Mouse (Mus musculus) monocyte, adult 5-6 weeks (primary cell): ENCODE data around the gene Oit1. TPM values are rescaled to one million over a fixed set of nuclear protein-coding genes. Genes with fewer than 3 reads are reported as not detected.

Experiments
- ATAC-seq: fragments of 153-309, 156-312 bp; replicated peaks from 2 replicates; pipeline ENCODE4 v1.8.0; 2017; ENCODE audit warnings: mild to moderate bottlenecking; ENCODE audit not compliant: low TSS enrichment, insufficient number of reproducible peaks, severe bottlenecking, poor library complexity, low FRiP score
- total RNA-seq: library from RNA; stranded (forward); fragments of 200-1000, 200-491, 200-594 nt; gene quantifications from 3 replicates; pipeline ENCODE4 v1.2.3, GENCODE M21; 2017

The Oit1 gene
- total RNA-seq, 1 experiment from 2014 or later, result not detected

DNA sequence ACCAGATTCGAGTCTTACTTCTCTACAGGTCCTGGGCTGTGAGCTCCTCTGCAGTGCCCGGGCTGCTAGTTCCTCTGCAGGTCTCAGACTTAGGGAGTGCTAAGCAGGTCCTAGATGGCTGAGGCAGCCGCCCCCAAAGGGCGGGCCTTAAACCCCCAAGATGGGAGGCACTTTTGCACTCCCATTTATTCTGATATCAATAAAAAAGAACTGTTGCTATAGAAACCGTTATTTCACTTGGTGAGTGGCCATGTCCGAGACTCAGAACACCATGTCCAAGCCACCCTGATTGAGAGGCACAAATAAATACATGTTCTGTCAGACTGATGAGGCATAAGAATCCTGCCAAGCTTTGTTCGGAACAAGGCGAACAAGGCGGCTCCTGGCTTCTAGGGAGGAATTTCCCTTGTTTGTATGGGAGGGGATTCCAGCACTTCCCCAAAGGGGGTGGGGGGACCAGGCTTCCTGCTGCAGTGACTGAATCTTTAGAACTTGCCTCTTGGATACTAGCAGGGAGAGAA lies 68.9 kb downstream of the Oit1 start:
- no peak for ATAC-seq

DNA sequence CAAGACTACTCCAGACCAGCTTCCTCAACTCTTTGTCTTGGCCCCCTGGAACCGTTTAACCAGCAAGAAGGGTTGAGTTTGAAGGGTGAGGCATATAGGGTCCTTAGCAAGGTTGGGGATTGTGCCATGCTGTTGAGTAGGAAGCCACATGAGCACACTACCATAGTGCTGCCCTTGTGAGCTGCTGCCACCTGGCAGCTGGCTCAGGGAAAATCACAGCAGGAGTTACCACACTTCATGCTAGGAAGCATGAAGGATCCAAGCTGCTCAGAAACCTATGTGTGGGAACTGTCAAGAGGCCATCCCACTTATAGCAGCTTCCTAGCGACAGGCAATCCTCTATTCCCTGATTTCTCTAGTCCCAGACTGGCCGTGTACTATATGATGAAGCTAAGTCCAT lies 69.9 kb downstream of the Oit1 start:
- ATAC-seq, result no peak

DNA sequence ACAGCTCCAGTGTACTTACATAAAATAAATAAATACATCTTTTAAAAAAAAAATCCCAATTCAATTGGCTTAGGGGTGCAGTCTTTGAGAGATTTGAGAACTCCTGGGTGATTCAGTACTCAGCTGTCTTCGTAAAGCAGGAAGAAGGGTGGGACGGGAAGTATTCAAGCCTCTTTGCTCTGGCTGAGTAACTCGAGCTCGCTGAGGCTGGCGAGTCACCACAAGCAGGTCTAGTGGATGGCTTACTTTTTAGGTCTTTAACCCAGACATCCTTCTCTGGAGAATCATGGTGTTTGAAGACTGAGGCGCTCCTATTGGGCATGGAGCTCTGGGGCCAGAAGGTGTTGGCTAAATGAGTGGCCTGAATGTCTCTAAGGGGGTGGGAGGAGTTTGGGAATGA lies 71.7 kb downstream of the Oit1 start:
- ATAC-seq, result no peak

DNA sequence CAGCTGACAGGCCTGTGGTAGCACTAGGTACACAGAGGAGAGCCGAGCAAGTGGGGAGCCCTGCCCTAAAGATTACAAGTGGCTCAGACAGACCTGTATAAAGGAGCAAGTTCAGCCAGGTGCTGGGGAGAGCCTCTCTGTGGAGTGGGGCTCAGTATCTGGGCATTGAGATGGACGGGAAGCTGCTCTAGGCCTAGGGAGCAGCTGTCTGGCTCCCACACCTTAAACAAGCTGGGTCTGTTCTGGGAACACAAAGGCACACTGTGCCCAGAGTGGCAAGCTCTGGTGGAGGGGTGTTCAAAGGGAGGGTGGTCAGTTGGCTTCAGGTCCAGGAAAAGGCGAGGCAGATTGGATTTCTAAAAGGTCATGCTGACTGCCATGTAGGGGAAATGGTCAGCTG lies 73.5 kb downstream of the Oit1 start:
- ATAC-seq, result no peak

DNA sequence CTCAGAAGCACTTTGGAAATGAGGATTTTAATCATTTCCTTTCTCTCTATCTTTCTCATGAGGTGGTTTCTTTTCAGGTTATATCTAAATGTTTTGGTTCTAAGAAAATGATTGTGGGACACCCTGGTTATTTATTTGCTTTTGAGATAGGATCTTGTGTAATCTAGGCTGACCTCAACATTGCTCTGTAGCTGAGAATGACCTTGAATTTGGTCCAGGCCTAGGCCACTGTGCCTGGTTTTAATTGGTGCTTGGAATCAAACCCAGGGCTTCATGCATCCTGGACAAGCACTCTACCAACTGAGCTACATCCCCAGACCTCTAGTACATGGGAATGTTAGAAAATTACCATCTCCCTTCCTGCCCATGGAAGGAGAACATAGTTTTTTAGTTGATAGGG lies 74.5 kb downstream of the Oit1 start:
- no peak for ATAC-seq

DNA sequence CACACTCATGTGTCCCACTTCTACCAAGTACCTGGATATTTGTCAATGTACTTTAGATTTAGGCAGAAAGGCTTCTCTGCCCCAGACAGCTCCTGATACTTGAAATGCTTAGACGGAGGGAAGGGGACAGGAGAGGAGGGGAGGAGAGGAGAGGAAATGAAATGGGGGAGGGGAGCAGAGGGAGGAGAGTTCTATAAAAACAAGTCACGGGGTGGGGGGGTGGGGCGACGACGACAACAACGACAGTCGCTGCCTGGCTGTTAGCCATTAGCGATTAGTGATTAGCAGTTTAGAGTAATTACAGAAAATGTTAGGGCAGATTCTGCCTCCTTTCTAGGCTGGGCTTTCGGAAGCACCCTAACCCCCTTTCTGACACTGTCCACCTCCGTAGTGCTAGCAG lies 75.9 kb downstream of the Oit1 start:
- ATAC-seq, result no peak

DNA sequence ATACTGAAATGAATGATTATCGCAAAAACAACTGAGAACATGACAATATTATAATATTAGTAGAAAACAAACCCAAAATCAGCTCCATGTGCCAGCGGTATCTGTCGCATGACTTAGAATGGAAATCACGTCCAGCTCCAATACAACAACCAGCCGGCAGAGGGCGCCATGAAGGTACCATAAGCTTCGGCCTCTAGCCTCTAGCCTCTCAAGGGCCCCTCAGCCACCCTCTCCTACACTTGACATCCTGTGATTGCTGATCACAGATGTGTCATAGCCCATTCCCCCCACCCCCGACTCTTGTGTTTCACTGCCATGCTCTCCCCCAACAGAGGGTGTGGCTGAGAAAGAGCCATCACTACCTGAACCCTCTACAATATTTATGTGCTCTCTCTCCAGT lies 78.3 kb downstream of the Oit1 start:
- no peak for ATAC-seq

Other genes starting within 250 kb of the Oit1 start
- gene Pdhb, start 205.7 kb downstream of the Oit1 start, total RNA-seq, result 102 to 144 TPM (median 122 TPM) in 3 replicates
- gene Kctd6, start 164.6 kb downstream of the Oit1 start, total RNA-seq, result 4.7 to 13.6 TPM (median 13.4 TPM) in 3 replicates
- gene Acox2, start 119.4 kb downstream of the Oit1 start, total RNA-seq, result not detected in 3 replicates
- not detected in 3 replicates for gene Fam107a, start 60.7 kb downstream of the Oit1 start, total RNA-seq